Mouse (Mus musculus) c-Kit-positive CD71-positive TER-119-negative erythroid progenitor cells, embryonic 14.5 days (primary cell): ENCODE results near the gene Cnpy4.
"Not testable (repeated sequence)": the region's sequence is repeated elsewhere in the genome, so short reads cannot be mapped to it uniquely, and the experiment has no call there.

Experiments
- DNase-seq: peaks from one replicate; pipeline ENCODE4 v3.0.0-alpha.2; 2013; ENCODE audit warnings: low read depth

The Cnpy4 gene

GRCm38 (mm10) chr5:138202086-138202485 is 14.8 kb downstream of the Cnpy4 start:
- no peak for DNase-seq

GRCm38 (mm10) chr5:138207253-138207652 is 20.0 kb downstream of the Cnpy4 start:
- DNase-seq, result no peak

GRCm38 (mm10) chr5:138207873-138208272 is 20.6 kb downstream of the Cnpy4 start:
- DNase-seq, result no peak

- not testable (repeated sequence) for DNase-seq
Observed at GRCm38 (mm10) chr5:138216632-138217031, 29.3 kb downstream of the Cnpy4 start.

GRCm38 (mm10) chr5:138219864-138220263 is 32.6 kb downstream of the Cnpy4 start:
- no peak for DNase-seq

- DNase-seq, result peak; percentile 69
Observed at GRCm38 (mm10) chr5:138222111-138222510, 34.8 kb downstream of the Cnpy4 start.

- DNase-seq, result no peak
Observed at GRCm38 (mm10) chr5:138223287-138223686, 36.0 kb downstream of the Cnpy4 start.

GRCm38 (mm10) chr5:138225700-138226099 is 38.4 kb downstream of the Cnpy4 start, which contains the start of gene Nxpe5:
TSS of gene Nxpe5 (plus strand) at chr5:138225898.
- no peak for DNase-seq

GRCm38 (mm10) chr5:138226491-138226890 is 39.2 kb downstream of the Cnpy4 start:
- no peak for DNase-seq

- no peak for DNase-seq
Observed at GRCm38 (mm10) chr5:138227367-138227766, 40.1 kb downstream of the Cnpy4 start.

GRCm38 (mm10) chr5:138228026-138228425 is 40.7 kb downstream of the Cnpy4 start:
- peak; percentile 30 for DNase-seq

GRCm38 (mm10) chr5:138229511-138229910 is 42.2 kb downstream of the Cnpy4 start:
- no peak for DNase-seq

- no peak for DNase-seq
Observed at GRCm38 (mm10) chr5:138233778-138234177, 46.5 kb downstream of the Cnpy4 start.

- no peak for DNase-seq
Observed at GRCm38 (mm10) chr5:138234224-138234623, 46.9 kb downstream of the Cnpy4 start.

GRCm38 (mm10) chr5:138241511-138241910 is 54.2 kb downstream of the Cnpy4 start:
- no peak for DNase-seq
